Mouse (Mus musculus): ENCODE results near the gene Ptgds. TPM values are rescaled to one million over a fixed set of nuclear protein-coding genes. Genes with fewer than 3 reads are reported as not detected.
A peak's percentile ranks its signal among the peaks of the same experiment; 100 is the strongest.

The Ptgds gene
- polyA plus RNA-seq, 1 experiment = 0.39 TPM

GRCm38 (mm10) chr2:25422587-25423410 is 47.0 kb downstream of the Ptgds start, which contains the start of gene Fut7:
Gene Fut7 (plus strand): TSS chr2:25423267.
- Histone ChIP-seq H3K27ac (ENCODE audit: insufficient read depth, low read depth, low read length) (no peak within 1 kb of the TSS), H3K4me1 (ENCODE audit: control insufficient read depth, insufficient read depth, insufficient read length, low read length) (peaks cover 14% of the 10 kb centered on the region), H3K36me3 (ENCODE audit: control insufficient read depth, insufficient read depth, low read length) (no peaks in the 10 kb centered on the region), H3K27me3 (ENCODE audit: control insufficient read depth, insufficient read depth, low read length) (no peaks in the 10 kb centered on the region), H3K4me3 (ENCODE audit: low read depth, low read length) (no peak within 1 kb of the TSS)
- no peak for TF ChIP-seq POLR2A (IDR thresholded peaks at IDR 0.05; ENCODE audit: low read depth, low read length)
- no peak for TF ChIP-seq CTCF (IDR thresholded peaks at IDR 0.05; ENCODE audit: extremely low read depth, insufficient read length, insufficient replicate concordance, low read depth, low read length)
- 40% methylated on average over 17 of the region's 17 CpGs for WGBS

DNA sequence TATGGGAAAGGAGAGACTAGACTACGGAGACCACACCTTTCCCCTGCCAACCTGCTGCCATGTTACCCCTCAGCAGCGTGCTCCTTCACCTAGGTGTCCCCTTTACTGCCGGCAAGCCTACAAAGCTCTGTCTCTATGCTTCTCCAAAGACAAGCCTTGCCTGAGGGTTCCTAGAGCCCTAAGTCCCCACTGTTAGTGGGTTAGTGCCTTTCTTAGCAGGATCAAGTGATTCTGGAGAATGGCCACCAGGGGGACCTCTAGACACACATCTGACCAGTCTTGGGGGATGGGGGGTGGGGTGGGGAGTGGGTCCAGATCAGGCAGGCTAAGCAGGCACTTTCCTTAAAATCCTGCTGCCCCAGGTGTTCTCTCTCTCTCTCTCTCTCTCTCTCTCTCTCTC is 48.0 kb downstream of the Ptgds start:
- Histone ChIP-seq H3K27me3 (ENCODE audit: control insufficient read depth, insufficient read depth, low read length) (no peaks in the 10 kb centered on the region), H3K27ac (ENCODE audit: insufficient read depth, low read depth, low read length) (no peak overlapping the region), H3K36me3 (ENCODE audit: control insufficient read depth, insufficient read depth, low read length) (no peaks in the 10 kb centered on the region), H3K4me1 (ENCODE audit: control insufficient read depth, insufficient read depth, insufficient read length, low read length) (peaks cover 17% of the 10 kb centered on the region), H3K4me3 (ENCODE audit: low read depth, low read length) (no peak overlapping the region)
- peak; percentile 65; the same call in 1 of the 2 replicates for TF ChIP-seq CTCF (IDR thresholded peaks at IDR 0.05; ENCODE audit: extremely low read depth, insufficient read length, insufficient replicate concordance, low read depth, low read length)
- no peak for TF ChIP-seq POLR2A (IDR thresholded peaks at IDR 0.05; ENCODE audit: low read depth, low read length)
- WGBS = 28% methylated on average over 3 of the region's 3 CpGs

DNA sequence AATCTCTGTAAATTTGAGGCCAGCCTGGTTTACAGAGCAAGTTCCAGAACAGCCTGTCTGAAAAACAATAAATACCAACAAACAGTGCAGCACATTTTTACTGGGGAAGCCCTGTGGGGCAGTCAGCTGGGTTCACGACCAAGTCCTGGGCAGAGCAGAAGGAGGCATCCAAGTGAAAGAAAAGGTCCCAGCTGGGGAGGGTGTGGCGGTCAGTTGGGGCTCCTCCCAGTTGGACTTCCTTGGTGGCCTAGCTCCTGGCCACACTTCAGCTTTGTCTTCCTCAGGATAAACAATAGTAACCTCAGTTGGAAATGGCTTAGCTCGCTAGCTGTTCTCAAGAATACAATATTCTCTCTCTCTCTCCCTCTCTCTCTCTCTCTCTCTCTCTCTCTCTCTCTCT is 52.4 kb downstream of the Ptgds start:
- no peak overlapping the region for H3K27ac ChIP-seq (ENCODE audit: insufficient read depth, low read depth, low read length)
- 32% methylated on average over 3 of the region's 3 CpGs for WGBS
- no peaks in the 10 kb centered on the region for H3K36me3 ChIP-seq (ENCODE audit: control insufficient read depth, insufficient read depth, low read length)
- no peak for TF ChIP-seq POLR2A (IDR thresholded peaks at IDR 0.05; ENCODE audit: low read depth, low read length)
- no peak for TF ChIP-seq CTCF (IDR thresholded peaks at IDR 0.05; ENCODE audit: extremely low read depth, insufficient read length, insufficient replicate concordance, low read depth, low read length)
- H3K4me1 ChIP-seq (ENCODE audit: control insufficient read depth, insufficient read depth, insufficient read length, low read length) = peaks cover 9% of the 10 kb centered on the region; the same call in 1 of the 2 replicates
- H3K4me3 ChIP-seq (ENCODE audit: low read depth, low read length) = no peak overlapping the region
- no peaks in the 10 kb centered on the region for H3K27me3 ChIP-seq (ENCODE audit: control insufficient read depth, insufficient read depth, low read length)

Other genes with a start within 250 kb of the Ptgds start
- gene Tubb4b, start 245.3 kb downstream of the Ptgds start, polyA plus RNA-seq (2012; rRNA removed) = 481 and 881 TPM in 2 replicates
- 0.05 and 5.6 TPM in 2 replicates for gene Slc34a3, start 235.7 kb downstream of the Ptgds start, polyA plus RNA-seq (2012; rRNA removed)
- gene Rnf224, start 233.3 kb downstream of the Ptgds start, polyA plus RNA-seq (2012; rRNA removed) = 0.10 TPM in 1 of 2 replicates, not detected in the other
- 7.3 and 145 TPM in 2 replicates for gene Rnf208, start 227.8 kb downstream of the Ptgds start, polyA plus RNA-seq (2012; rRNA removed)
- 1.7 and 10.7 TPM in 2 replicates for gene Cysrt1, start 227.6 kb downstream of the Ptgds start, polyA plus RNA-seq (2012; rRNA removed)
- gene AL732309.1, start 223.2 kb downstream of the Ptgds start, polyA plus RNA-seq (2012; rRNA removed) = 15.3 and 45.8 TPM in 2 replicates
- 29.8 and 51.5 TPM in 2 replicates for gene Tmem203, start 214.6 kb downstream of the Ptgds start, polyA plus RNA-seq (2012; rRNA removed)
- 183 and 436 TPM in 2 replicates for gene Tprn, start 207.4 kb downstream of the Ptgds start, polyA plus RNA-seq (2012; rRNA removed)
- gene Ssna1, start 197.6 kb downstream of the Ptgds start, polyA plus RNA-seq (2012; rRNA removed) = 40.7 and 55.9 TPM in 2 replicates
- gene Anapc2, start 197.6 kb downstream of the Ptgds start, polyA plus RNA-seq (2012; rRNA removed) = 31.0 and 71.6 TPM in 2 replicates
- not detected in 2 replicates for gene Tmem210, start 181.9 kb downstream of the Ptgds start, polyA plus RNA-seq (2012; rRNA removed)
- gene Lrrc26, start 180.1 kb downstream of the Ptgds start, polyA plus RNA-seq (2012; rRNA removed) = 49.7 and 138 TPM in 2 replicates
- gene Grin1, start 150.9 kb downstream of the Ptgds start, polyA plus RNA-seq (2012; rRNA removed) = 0.34 and 0.63 TPM in 2 replicates
- 11.1 and 20.5 TPM in 2 replicates for gene Man1b1, start 137.7 kb downstream of the Ptgds start, polyA plus RNA-seq (2012; rRNA removed)
- 12.5 and 24.4 TPM in 2 replicates for gene Dpp7, start 113.7 kb downstream of the Ptgds start, polyA plus RNA-seq (2012; rRNA removed)
- 130 and 360 TPM in 2 replicates for gene Uap1l1, start 104.4 kb downstream of the Ptgds start, polyA plus RNA-seq (2012; rRNA removed)
- gene Sapcd2, start 97.7 kb downstream of the Ptgds start, polyA plus RNA-seq (2012; rRNA removed) = 15.4 and 28.8 TPM in 2 replicates
- gene Entpd2, start 74.2 kb downstream of the Ptgds start, polyA plus RNA-seq (2012; rRNA removed) = 25.8 and 50.7 TPM in 2 replicates
- gene Npdc1, start 70.7 kb downstream of the Ptgds start, polyA plus RNA-seq (2012; rRNA removed) = 103 and 117 TPM in 2 replicates
- 0.68 and 0.76 TPM in 2 replicates for gene Fut7, start 46.8 kb downstream of the Ptgds start, polyA plus RNA-seq (2012; rRNA removed)
- 15.0 and 18.5 TPM in 2 replicates for gene Abca2, start 41.3 kb downstream of the Ptgds start, polyA plus RNA-seq (2012; rRNA removed)
- gene Clic3, start 13.2 kb downstream of the Ptgds start, polyA plus RNA-seq (2012; rRNA removed) = 0.38 and 12.0 TPM in 2 replicates
- 48.6 and 62.7 TPM in 2 replicates for gene Paxx, start 9.0 kb downstream of the Ptgds start, polyA plus RNA-seq (2012; rRNA removed)
- gene Lcn12, start 23.9 kb upstream of the Ptgds start, polyA plus RNA-seq (2012; rRNA removed) = not detected in 2 replicates
- 32.0 and 34.0 TPM in 2 replicates for gene Fbxw5, start 30.7 kb upstream of the Ptgds start, polyA plus RNA-seq (2012; rRNA removed)
- gene C8g, start 31.7 kb upstream of the Ptgds start, polyA plus RNA-seq (2012; rRNA removed) = 2.1 and 2.2 TPM in 2 replicates
- gene Traf2, start 76.9 kb upstream of the Ptgds start, polyA plus RNA-seq (2012; rRNA removed) = 8.2 and 13.7 TPM in 2 replicates
- gene Edf1, start 87.8 kb upstream of the Ptgds start, polyA plus RNA-seq (2012; rRNA removed) = 209 and 413 TPM in 2 replicates
- gene Mamdc4, start 104.8 kb upstream of the Ptgds start, polyA plus RNA-seq (2012; rRNA removed) = 0.52 and 1.1 TPM in 2 replicates
- gene Phpt1, start 105.2 kb upstream of the Ptgds start, polyA plus RNA-seq (2012; rRNA removed) = 15.8 and 29.7 TPM in 2 replicates
- 1.7 and 2.2 TPM in 2 replicates for gene Ajm1, start 111.7 kb upstream of the Ptgds start, polyA plus RNA-seq (2012; rRNA removed)
- gene Rabl6, start 138.5 kb upstream of the Ptgds start, polyA plus RNA-seq (2012; rRNA removed) = 35.3 and 47.6 TPM in 2 replicates
- not detected in 2 replicates for gene Ccdc183, start 147.6 kb upstream of the Ptgds start, polyA plus RNA-seq (2012; rRNA removed)
- gene Tmem141, start 152.0 kb upstream of the Ptgds start, polyA plus RNA-seq (2012; rRNA removed) = 10.0 and 11.7 TPM in 2 replicates
- 0.65 and 1.4 TPM in 2 replicates for gene Fcna, start 158.0 kb upstream of the Ptgds start, polyA plus RNA-seq (2012; rRNA removed)
- not detected in 2 replicates for gene Lcn8, start 183.1 kb upstream of the Ptgds start, polyA plus RNA-seq (2012; rRNA removed)
- not detected in 2 replicates for gene Lcn5, start 187.9 kb upstream of the Ptgds start, polyA plus RNA-seq (2012; rRNA removed)
- not detected in 2 replicates for gene Lcn6, start 206.7 kb upstream of the Ptgds start, polyA plus RNA-seq (2012; rRNA removed)
- not detected in 2 replicates for gene Lcn10, start 212.7 kb upstream of the Ptgds start, polyA plus RNA-seq (2012; rRNA removed)
- gene Obp2a, start 230.0 kb upstream of the Ptgds start, polyA plus RNA-seq (2012; rRNA removed) = not detected in 2 replicates
- gene Bmyc, start 236.7 kb upstream of the Ptgds start, polyA plus RNA-seq (2012; rRNA removed) = 22.9 and 28.4 TPM in 2 replicates

Data from small intestine, adult 2 months (tissue).